Mouse (Mus musculus): ENCODE data around the gene Stx4a.
"Not testable (repeated sequence)": the region's sequence is repeated elsewhere in the genome, so short reads cannot be mapped to it uniquely, and the experiment has no call there.

Stx4a gene

DNA sequence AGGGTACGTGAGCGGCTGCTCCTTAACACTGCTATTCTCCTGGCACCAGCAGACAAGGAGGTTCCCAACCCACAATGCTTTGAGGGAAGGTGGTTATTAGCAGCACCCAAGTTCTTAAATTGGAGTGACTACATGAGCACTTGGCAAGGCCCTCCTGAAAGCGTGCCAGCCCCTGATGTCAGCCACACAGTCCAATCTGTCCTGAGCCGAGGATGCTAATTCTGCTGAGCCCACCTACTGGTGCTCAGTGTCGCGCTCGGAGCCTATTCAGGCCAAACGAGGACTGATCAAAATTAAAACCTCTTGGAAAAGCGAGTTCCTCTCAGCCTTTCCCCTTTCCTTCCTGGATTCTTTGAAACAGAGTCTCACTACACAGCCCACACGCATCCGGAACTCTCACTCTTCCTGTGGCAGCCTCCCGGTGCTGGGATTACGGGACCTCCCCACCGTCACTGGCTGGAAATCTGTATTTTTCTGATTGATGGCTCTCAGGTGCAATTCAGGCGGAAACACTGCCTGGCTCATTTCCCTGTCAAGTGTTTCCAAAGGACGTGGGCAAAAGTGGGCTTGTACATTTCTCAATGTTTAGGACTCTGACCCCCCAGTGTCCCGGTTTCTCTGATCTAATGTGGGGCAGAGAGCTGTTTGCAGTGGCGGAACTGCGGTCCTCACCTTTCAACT lies 9.7 kb upstream of the Stx4a start:
- DNase-seq (ENCODE audit: low read depth, low spot score) = no peak

DNA sequence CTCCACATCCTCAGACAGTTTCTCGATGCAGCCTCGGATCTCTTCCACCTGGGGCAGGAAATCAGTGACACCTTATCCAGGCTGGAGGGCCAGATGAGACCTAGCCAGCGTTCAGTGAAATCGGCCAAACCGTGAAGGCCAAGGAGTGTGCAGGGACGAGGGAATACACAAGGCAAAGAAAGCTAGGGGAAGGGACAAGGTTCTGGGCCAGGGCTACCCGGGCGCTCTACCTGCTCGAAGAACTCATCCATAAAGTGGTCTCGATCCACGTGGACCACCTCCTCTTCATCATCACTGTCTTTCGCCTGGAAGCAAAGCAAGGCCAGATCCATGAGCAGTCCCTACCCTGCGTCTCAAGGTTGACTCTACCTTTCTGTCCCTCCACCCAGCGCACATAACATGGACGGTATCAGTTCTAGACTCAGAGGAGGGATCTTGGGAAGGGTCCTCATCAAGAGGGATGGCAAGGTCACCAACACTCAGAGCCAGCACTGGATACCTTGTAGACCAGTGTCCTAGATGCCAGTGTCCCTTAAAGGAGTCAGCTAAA lies 8.9 kb upstream of the Stx4a start:
- no peak for DNase-seq (ENCODE audit: low read depth, low spot score)

DNA sequence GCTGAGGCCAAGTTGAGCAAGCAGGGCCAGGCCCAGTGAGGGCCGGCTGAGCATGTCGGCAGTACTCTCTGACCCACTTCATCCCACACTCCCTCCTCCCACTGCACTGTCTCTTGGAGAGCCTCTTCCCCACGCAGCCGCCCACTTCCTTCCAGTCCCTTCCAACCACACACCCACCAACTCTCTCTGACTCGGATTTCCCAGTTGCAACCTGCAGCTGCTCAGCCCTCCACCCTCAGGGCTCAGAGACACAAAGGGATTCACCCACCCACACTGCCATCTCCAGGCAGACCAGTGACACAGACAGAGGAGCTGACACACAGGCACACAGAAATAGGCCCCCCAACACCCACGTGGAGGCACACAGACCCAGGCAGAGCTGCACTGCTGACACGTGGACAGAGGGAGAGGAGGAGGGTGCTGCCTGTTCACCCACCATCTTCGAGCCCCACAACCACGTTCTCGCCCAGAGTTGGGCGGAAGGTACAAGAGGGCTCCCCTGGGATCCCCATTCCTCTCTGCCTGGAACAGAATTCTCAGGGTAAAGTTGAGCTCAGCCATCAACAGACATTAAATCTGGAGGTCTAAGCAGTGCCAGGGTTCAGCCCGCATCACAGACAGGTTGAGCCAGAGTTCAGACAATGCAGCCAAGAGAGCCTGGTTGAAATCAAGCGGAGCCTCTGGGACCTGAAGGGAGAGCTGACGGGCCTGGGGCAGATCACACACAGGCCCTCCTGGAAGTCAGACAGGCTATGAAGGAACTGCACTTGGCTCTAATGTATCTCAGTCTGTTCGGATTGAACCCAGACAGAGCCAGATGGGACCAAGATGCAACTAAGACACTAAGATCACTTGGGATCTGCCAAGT lies 7.9 kb upstream of the Stx4a start:
- DNase-seq (ENCODE audit: low read depth, low spot score) = peak; percentile 40

DNA sequence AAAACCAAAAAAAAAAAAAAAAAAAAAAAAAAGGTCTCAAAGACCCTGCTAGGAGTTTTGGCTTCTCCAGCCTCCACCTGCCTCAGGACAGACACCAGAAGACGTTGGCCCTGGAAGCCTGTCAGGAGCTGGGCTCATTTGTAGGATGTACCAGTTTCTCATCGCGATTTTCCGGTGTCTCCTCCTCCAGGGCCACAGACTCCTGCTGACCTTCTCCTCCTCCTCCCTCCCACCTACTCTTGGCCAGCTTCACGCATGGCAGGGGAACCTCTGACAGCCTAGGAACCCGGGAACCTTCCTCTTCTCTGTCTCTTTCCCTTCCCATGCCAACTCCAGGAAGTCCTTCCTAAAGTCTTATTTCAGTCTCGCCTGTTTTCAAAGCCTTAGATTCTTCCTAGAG lies 7.0 kb upstream of the Stx4a start:
- DNase-seq (ENCODE audit: low read depth, low spot score) = no peak

DNA sequence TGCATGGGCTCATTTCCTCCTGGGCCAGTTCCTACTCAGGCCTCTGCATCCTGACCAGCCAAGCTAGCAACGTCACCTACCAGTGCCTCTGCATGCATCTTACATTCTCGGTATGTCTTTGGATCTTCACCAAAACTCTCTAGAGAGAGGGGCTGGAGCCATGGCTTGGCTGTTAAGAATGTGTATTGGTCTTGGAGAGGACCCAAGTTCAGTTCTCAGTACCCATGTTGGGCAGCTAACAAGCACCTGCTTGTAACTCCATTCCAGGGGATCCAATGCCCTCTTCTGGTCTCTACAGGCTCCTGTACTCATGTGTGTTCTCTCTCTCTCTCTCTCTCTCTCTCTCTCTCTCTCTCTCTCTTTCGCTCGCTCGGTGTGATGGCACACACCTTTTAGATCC lies 6.3 kb upstream of the Stx4a start:
- DNase-seq (ENCODE audit: low read depth, low spot score) = no peak

DNA sequence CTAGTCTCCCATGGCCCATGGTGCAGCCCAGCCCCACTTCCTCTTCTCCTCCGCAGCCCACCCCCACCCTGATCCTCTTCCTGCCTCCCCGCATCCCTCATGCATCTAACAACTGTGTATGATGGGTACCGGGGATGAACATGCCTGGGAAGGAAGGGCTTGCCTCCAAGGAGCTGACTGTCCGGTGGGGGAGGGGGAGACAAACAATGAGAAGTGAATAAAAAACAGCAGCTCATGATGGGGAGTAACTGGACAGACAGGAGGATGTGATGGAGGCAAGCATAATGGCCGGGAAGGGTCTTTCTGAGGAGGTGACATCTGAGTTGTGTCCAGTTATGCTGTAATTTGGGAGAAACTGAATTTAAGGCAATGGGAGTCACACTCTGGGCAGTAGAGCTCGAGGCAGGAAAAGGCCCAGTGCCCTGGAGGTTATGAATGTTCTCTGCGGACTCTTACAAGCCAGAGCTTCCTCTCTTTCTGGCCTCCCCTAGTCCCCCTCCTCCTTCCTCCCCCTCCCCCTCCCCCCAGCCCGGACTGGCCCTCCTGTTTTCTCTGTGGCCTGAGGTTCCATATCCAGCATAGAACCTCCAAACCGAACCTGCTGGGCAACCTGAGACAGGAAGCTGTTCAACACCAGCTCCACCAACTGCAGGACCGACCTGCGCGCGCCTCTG lies 3.1 kb upstream of the Stx4a start:
- DNase-seq (ENCODE audit: low read depth, low spot score) = no peak

DNA sequence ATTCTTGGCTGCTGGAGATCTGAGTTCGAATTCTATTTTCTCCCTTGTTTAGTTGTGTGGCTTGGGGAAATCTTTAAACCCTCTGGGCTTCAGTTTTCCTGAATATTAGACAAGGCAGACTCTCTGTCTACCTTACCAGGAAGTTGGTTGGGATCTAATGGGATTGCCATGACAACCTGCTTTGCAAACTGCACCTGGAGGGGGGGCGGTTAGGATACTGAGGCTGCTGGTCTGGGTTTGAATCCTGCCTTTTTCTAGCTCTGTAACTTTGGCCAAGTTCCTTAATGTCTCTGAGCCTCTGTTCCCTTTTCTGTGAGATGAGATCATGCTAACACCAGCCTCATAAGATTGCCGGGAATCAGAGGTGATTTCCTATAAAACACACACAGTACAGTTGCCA lies 1.6 kb upstream of the Stx4a start:
- DNase-seq (ENCODE audit: low read depth, low spot score) = no peak

DNA sequence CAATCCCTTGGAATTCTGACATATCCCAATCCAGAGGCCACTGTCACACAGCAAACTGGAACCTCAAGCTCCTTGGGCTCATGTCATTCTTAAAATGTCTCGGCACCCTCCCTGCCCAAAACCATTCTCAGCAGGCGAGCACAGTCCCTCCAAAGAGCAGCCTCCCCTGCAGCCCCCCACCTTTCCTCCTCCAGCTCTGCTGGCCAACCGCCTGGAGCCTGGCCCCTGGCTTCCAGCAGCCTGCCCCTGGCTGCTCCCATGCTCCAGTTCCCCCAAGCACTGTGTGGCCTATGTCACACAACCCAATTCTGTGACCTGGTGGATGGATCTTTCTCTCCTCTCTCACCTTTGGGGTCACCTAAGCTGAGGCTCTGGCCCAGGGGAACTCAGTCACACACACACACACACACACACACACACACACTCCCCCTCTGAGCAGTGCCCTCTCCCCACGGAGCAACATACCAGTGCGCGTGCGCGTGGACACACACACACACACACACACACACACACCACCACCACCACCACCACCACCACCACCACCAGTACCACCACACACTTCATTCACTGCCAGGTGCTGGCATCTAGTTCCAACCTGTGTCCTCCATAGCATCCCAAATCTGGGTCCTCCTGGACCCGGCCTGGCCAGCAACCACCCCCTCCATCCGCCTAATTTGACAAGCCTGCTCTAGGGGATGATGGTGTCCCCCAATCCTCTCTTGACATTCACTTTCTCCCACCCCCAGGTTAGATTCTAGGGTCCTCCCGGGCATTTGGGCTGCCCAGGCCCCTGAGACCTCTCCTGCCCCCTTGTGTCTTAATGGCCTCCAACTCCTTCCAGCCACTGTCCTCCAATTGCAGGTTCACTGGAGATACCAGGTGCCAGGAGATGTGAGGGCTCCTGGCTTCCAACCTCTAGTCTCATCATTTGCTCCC lies 590 bp upstream of the Stx4a start:
- no peak for DNase-seq (ENCODE audit: low read depth, low spot score)

DNA sequence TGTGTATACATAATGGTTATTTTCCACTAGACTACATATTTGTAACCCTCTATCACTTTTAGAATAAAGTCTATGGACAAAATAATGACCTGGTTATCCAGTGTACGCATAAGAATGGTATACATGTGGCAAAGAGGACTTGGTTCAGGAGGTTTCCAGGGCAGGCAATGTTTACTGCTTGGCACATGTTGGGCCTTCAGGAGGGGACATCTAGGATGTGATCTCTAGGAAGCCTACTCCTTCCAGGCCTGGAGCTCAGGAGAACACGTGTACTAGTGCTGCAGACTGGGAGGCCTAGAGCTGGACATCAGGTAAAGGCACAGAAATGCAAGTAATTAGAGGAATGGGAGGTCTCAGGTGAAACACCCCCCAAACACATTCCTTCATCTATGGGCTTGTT lies 11.5 kb downstream of the Stx4a start:
- no peak for DNase-seq (ENCODE audit: low read depth, low spot score)

DNA sequence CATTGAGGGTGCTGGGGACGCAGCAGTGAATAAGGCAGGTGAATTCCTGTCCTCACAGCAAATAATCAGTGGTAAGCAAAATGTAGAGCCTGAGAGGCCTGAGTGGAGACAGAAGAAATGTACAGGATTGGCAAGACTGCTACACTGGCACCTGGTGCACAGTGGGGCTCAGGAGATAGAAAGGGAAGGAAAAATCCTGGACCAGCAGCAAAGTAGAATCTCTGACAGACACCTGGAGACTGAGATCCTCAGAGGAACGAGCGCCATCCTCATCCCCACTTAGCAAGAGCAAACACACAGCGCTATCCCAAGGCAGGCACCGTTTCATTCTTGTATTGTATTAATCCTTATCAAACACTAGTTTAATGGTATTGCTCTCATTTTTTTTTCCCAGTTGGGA lies 13.4 kb downstream of the Stx4a start:
- DNase-seq (ENCODE audit: low read depth, low spot score) = no peak

DNA sequence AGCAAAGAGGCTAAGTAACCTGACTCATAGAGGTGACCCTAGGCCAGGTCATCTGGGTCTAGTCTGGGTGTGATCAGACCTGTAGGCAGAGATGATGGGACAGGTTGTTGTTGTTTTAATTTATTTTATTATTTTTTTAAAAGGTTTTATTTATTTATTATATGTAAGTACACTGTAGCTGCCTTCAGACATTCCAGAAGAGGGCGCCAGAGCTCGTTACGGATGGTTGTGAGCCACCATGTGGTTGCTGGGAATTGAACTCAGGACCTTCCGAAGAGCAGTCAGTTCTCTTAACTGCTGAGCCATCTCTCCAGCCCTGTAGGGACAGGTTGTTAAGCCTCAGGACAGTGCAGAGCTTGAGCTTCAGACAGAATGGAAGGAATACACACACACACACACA lies 13.8 kb downstream of the Stx4a start:
- DNase-seq (ENCODE audit: low read depth, low spot score) = not testable (repeated sequence)

DNA sequence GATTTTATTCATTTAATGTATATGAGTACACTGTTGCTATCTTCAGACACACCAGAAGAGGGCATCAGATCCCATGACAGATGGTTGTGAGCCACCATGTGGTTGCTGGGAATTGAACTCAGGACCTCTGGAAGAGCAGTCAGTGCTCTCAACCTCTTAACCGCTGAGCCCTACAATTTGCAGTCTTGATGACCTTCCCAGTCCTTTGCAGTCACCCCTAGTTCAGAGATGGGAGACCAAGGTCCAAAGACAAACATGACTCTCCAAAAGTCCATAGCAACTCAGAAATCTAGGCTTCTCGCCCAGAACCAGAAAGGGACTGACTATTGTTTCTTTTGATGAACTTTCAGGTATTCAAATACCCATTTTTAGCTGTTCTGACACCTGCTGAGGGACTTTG lies 15.9 kb downstream of the Stx4a start:
- not testable (repeated sequence) for DNase-seq (ENCODE audit: low read depth, low spot score)

DNA sequence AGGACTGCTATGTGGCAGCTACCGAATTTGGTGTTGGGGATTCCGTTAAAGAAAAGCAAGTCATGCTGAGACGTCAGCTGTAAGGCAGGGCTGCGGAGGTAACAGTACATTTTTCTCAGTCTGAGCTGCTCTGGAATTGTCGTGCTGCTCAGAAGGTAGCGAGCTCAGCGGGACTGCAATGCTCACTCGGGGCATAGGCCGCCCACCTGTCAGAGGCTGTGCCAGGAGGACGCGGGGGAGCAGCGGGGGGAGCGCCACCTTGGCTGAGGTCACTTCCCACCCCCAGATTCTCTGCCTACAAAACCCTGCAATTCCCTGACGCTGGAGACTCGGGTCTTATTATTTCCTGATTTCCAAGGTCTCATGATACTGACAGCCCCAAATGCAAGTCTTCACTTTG lies 16.8 kb downstream of the Stx4a start:
- DNase-seq (ENCODE audit: low read depth, low spot score) = no peak

DNA sequence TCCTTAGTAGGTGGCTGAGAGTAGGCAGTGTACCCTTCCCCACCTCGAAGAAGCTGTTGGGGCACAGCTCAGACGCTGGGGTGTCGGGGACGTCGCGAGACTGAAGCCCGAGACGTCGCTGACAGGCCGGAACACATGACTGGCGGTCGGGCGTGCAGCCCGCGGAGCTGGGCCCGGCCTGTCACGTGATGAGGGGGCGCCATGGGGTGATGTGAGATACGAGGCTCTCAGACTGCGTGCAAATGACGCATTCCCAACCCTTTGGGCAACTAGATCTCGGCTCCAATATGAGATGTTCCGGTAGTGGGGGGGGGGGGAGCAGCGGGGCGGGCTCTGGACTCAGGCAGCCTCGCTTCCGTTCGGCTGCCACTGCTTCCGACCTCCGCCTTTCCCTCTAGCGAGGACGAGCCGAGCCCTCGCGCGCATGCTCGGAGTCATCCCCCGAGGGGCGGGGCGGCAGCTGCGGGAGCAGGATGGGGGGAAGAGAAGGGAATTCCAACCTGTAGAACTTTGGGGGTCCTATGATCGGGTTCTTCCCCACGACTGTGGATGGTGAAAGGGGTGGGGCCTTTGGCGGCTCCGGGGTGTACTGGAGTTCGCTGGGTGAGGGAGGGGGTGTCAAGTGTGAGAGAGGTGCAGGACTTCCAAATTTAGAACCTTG lies 17.4 kb downstream of the Stx4a start:
- peak; percentile 90 for DNase-seq (ENCODE audit: low read depth, low spot score)

DNA sequence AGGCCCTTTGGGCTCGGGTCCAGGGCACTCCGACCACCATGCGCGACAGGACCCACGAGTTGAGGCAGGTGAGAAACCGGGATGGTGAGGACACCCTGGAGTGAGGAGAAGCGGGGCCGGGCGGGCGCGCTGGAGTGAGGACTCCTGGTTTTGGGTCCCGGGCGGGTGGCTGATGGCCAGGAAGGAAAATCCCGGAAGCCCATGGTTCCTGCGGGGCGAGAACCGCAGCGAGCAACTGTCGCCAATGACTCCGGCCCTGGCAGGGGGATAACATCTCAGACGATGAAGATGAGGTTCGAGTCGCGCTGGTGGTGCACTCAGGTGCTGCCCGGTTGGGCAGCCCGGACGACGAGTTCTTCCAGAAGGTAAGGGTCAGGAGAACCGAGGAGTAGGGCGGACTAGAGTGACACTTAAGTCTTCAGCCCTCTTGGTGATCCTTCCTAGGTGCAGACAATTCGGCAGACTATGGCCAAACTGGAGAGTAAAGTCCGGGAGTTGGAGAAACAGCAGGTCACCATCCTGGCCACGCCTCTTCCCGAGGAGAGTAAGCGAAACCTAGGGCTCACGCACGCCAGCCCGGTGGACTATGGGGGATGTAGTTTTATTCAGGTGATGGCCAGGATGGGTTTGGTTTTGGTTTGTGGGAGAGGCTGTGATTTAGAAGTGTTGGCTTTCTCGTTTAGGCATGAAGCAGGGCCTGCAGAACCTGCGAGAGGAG lies 18.1 kb downstream of the Stx4a start:
- DNase-seq (ENCODE audit: low read depth, low spot score) = peak; percentile 89

DNA sequence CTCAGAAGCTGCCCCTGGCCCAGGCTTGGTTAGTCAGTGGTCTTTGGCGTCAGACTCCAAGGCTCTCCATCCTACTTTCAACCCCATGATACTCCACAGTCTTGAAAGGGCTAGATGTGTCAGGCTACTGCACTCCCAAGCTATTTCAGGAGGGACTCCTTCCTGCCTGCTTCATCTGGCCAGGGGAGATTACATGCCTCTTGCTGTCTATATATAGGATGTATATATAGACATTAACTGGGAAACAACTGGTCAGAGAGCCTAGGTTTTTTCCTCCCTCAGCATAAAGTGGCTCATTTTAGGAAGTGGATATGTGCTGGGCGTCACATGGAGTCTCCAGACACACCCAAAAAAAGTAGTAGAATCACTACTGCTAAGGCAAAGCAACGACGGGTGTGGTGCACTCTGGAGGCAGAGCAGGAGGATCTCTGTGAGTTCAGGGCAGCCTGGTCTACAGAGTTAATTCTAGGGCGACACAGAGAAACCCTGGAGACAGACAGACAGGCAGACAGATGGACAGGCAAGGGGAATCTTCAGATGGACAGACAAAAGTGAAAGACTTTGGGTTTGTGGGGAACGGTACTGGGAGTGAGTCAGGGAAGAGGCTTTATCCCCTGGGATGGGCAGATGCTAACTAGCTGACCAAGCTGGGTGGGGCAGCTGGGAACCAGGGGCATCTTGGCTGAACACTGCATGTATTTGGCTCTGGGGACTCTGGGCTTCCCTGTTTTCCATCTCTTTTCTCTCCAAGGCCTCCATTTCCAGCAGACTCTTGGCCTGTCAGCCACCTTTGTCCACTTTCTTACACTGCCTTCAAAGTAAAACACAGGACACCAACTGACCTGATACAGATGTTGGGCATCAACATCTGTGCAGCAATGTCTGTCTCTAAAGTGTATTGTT lies 26.1 kb downstream of the Stx4a start:
- DNase-seq (ENCODE audit: low read depth, low spot score) = peak; percentile 78

DNA sequence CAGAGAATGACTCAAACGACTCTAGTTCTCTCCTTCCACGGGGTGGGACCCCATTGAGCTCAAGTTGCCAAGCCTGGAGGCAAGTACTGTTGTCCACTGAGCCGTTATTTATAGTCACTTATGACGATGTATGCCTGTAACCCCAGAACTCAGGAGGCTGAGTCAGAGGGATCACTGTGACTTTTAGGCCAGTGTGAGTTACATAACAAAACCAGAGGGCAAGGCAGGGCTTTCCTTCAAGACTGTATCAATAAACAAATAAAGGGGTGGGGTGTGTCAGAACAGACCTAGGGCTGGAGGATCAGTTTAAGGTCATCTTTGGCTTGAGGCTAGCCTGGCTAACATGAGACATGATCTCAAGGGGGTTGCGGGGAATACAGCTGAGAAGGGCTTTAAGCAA lies 26.8 kb downstream of the Stx4a start:
- DNase-seq (ENCODE audit: low read depth, low spot score) = peak; percentile 88

DNA sequence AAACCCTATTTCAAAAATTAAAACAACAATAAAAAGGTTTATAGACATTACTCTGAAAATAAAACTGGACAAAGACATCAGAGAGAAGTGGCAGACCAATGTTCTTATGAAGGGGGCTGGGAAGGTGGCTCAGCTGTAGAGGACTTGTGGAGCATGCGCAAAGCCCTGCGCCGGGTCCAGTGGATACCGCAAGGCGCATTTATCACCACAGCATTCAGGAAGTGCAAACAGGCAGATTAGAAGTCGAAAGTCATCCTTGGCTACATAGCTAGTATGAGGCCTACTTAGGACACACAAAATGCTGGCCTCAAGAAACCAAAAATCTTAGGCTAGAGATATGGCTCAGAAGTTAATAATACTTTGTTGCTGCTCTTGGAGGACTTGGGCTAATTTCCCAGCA lies 34.2 kb downstream of the Stx4a start:
- DNase-seq (ENCODE audit: low read depth, low spot score) = no peak

DNA sequence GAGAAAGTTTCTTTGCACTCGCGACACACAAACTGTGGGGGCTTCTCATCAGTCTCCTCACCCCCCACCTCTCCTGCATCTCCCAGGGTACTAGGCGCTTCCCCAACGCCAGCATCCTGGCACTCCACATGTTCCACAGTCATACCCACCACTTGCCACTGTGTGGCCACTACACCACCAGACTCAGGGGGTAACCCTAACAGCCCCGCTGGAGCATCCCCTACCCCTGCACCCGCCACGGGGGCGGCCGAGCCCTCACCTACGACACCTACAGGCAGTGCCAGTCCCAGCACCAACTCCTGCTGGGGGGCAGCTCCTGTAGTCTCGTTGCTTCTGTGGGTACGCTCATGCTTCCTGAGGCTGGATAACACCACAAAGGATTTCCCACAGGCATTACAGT lies 42.3 kb downstream of the Stx4a start:
- DNase-seq (ENCODE audit: low read depth, low spot score) = no peak
